Mouse (Mus musculus) myocyte (in vitro differentiated cells): ENCODE measurements around the gene Klhl6. TPM values are rescaled to one million over a fixed set of nuclear protein-coding genes. Genes with fewer than 3 reads are reported as not detected.
"Not testable (repeated sequence)": the region's sequence is repeated elsewhere in the genome, so short reads cannot be mapped to it uniquely, and the experiment has no call there.

Source experiments
- H3K27me3 ChIP-seq: one replicate; pipeline ENCODE4 v1.6.1; 2011; ENCODE audit not compliant: control insufficient read depth, insufficient read depth, insufficient read length
- H3K36me3 ChIP-seq: one replicate; pipeline ENCODE4 v1.6.1; 2011; ENCODE audit not compliant: control insufficient read depth, insufficient read depth
- H3K4me2 ChIP-seq: one replicate; pipeline ENCODE4 v1.6.1; 2011; ENCODE audit warnings: low read depth, control low read depth
- H3K4me3 ChIP-seq: one replicate; pipeline ENCODE4 v1.5.1; 2011; ENCODE audit warnings: mild to moderate bottlenecking, control low read depth, moderate library complexity
- H3K79me2 ChIP-seq: one replicate; pipeline ENCODE4 v1.6.1; 2011; ENCODE audit not compliant: control insufficient read depth, insufficient read depth
- H3ac ChIP-seq: one replicate; pipeline ENCODE4 v1.6.1; 2011; ENCODE audit not compliant: control insufficient read depth, insufficient read length
- CEBPB ChIP-seq: IDR thresholded peaks from 2 replicates; pipeline ENCODE4 v1.6.1; 2011; ENCODE audit warnings: mild to moderate bottlenecking, moderate library complexity; ENCODE audit not compliant: poor library complexity, insufficient read depth, severe bottlenecking
- E2F4 ChIP-seq: IDR thresholded peaks from one replicate; pipeline ENCODE4 v1.6.1; 2011; ENCODE audit warnings: mild to moderate bottlenecking, control low read depth, moderate library complexity; ENCODE audit not compliant: insufficient read depth
- MAX ChIP-seq: IDR thresholded peaks from one replicate; pipeline ENCODE4 v1.6.1; 2011; ENCODE audit warnings: low read depth, mild to moderate bottlenecking, control low read depth
- MYOD1 ChIP-seq, 3 experiments: IDR thresholded peaks; one replicate each; pipeline ENCODE4 v1.6.1; 2011; ENCODE audit warnings: control low read depth in 2 of 3, low read depth in 2 of 3, mild to moderate bottlenecking in 2 of 3, moderate library complexity in 1 of 3; ENCODE audit not compliant: insufficient read length in 2 of 3, control insufficient read depth in 1 of 3
- MYOG ChIP-seq, 3 experiments: IDR thresholded peaks; one replicate each; pipeline ENCODE4 v1.6.1; 2011; ENCODE audit warnings: control low read depth in 2 of 3, low read depth in 2 of 3, mild to moderate bottlenecking in 2 of 3; ENCODE audit not compliant: insufficient read length in 2 of 3, control insufficient read depth in 1 of 3, insufficient read depth in 1 of 3
- POLR2A ChIP-seq: IDR thresholded peaks from one replicate; pipeline ENCODE4 v1.6.1; 2011; ENCODE audit warnings: low read depth, mild to moderate bottlenecking, control low read depth, moderate library complexity; ENCODE audit not compliant: insufficient read length
- POLR2AphosphoS2 ChIP-seq: IDR thresholded peaks from one replicate; pipeline ENCODE4 v1.6.1; 2011; ENCODE audit warnings: low read depth, control low read depth; ENCODE audit not compliant: insufficient read length
- REST ChIP-seq: IDR thresholded peaks from one replicate; pipeline ENCODE4 v1.6.1; 2011; ENCODE audit warnings: mild to moderate bottlenecking, control low read depth, moderate library complexity; ENCODE audit not compliant: insufficient read depth, insufficient read length
- SRF ChIP-seq: IDR thresholded peaks from one replicate; pipeline ENCODE4 v1.6.1; 2011; ENCODE audit warnings: low read depth; ENCODE audit not compliant: control insufficient read depth, insufficient read length
- TCF12 ChIP-seq: IDR thresholded peaks from one replicate; pipeline ENCODE4 v1.6.1; 2011; ENCODE audit warnings: mild to moderate bottlenecking, control low read depth; ENCODE audit not compliant: poor library complexity, insufficient read depth, severe bottlenecking
- TCF3 ChIP-seq: IDR thresholded peaks from one replicate; pipeline ENCODE4 v1.6.1; 2011; ENCODE audit warnings: low read depth, control low read depth; ENCODE audit not compliant: insufficient read length
- USF1 ChIP-seq: IDR thresholded peaks from one replicate; pipeline ENCODE4 v1.6.1; 2011; ENCODE audit warnings: low read depth, mild to moderate bottlenecking, control low read depth, moderate library complexity
- polyA plus RNA-seq: library from polyadenylated mRNA; unstranded; fragments of >200 nt; fragmentation: generic; extraction: Trizol; gene quantifications from one replicate; pipeline ENCODE4 v1.2.1, GENCODE M21; 2012; ENCODE audit warnings: missing spikeins

Gene Klhl6
- polyA plus RNA-seq, 1 experiment: 0.04 TPM

DNA sequence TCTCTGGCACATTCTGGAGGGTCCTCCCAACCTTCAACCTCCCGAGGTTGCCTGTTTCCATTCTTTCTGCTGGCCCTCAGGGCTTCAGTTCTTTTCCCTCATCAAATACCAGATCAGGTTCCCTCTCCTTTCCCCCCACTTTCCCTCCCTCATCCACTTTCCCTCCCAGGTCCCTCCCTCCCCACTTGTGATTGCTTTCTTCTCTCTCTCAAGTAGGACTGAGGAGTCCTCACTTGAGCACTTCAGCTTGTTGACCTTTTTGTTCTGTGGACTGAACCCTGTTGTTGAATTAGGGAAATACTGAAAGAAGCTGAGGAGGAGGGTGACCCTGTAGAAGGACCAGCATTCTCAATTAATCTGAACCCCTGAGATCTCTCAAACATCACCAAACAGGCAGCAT, 23.2 kb upstream of the Klhl6 start:
- Histone ChIP-seq H3K36me3 (no peaks in the 10 kb centered on the region), H3K27me3 (no peaks in the 10 kb centered on the region), H3ac (no peak overlapping the region), H3K79me2 (no peaks in the 10 kb centered on the region), H3K4me3 (no peak overlapping the region), H3K4me2 (no peak overlapping the region)
- TF ChIP-seq MYOD1 (IDR thresholded peaks at IDR 0.05; ENCODE audit: control insufficient read depth in 1 of 3, insufficient read length in 2 of 3, low read depth in 2 of 3): no peak
- no peak for TF ChIP-seq TCF12
- TF ChIP-seq CEBPB: no peak
- no peak for TF ChIP-seq REST
- TF ChIP-seq MAX: no peak
- TF ChIP-seq TCF3: no peak
- TF ChIP-seq E2F4: no peak
- no peak for TF ChIP-seq POLR2A
- TF ChIP-seq MYOG (IDR thresholded peaks at IDR 0.05; ENCODE audit: control insufficient read depth in 1 of 3, insufficient read depth in 1 of 3, insufficient read length in 2 of 3, low read depth in 2 of 3): no peak
- TF ChIP-seq SRF: no peak
- TF ChIP-seq POLR2AphosphoS2: no peak
- no peak for TF ChIP-seq USF1

- not testable (repeated sequence) for H3K4me3 ChIP-seq, H3ac ChIP-seq, H3K27me3 ChIP-seq, H3K4me2 ChIP-seq, H3K79me2 ChIP-seq, H3K36me3 ChIP-seq
These were observed 17.4 kb upstream of the Klhl6 start for GRCm38 (mm10) chr16:20000286-20000685.

GRCm38 (mm10) chr16:19997616-19998015, 14.8 kb upstream of the Klhl6 start:
- no peaks in the 10 kb centered on the region for H3K36me3 ChIP-seq
- no peak overlapping the region for H3K4me2 ChIP-seq
- no peaks in the 10 kb centered on the region for H3K27me3 ChIP-seq
- no peaks in the 10 kb centered on the region for H3K79me2 ChIP-seq
- TF ChIP-seq CEBPB: no peak
- TF ChIP-seq SRF: no peak
- TF ChIP-seq USF1: no peak
- no peak for TF ChIP-seq MYOD1 (IDR thresholded peaks at IDR 0.05; ENCODE audit: control insufficient read depth in 1 of 3, insufficient read length in 2 of 3, low read depth in 2 of 3)
- no peak for TF ChIP-seq MYOG (IDR thresholded peaks at IDR 0.05; ENCODE audit: control insufficient read depth in 1 of 3, insufficient read depth in 1 of 3, insufficient read length in 2 of 3, low read depth in 2 of 3)
- TF ChIP-seq TCF12: no peak
- no peak for TF ChIP-seq E2F4
- no peak for TF ChIP-seq TCF3
- TF ChIP-seq POLR2A: no peak
- no peak for TF ChIP-seq POLR2AphosphoS2
- TF ChIP-seq MAX: no peak
- TF ChIP-seq REST: no peak
- no peak overlapping the region for H3ac ChIP-seq
- no peak overlapping the region for H3K4me3 ChIP-seq

DNA sequence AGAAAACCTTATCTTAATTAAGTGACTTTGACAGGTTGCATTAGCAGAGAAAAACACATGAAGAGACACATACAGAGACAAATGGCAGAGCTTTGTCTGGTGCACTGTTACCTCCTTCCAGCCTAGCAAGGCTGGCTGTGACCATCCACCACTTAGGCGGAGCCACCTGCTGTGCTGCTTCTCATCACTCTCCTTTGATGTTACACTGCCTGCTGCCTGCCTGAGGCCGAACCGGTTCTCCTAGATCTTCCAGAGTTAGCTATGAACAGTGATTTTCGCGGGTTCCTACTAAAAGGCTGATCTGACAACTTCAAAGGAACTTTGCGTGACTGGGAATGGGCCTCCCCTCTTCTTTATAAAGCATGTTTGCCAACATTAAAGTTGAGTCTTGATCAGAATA, 14.1 kb upstream of the Klhl6 start:
- H3K4me2 ChIP-seq, H3ac ChIP-seq, H3K36me3 ChIP-seq, H3K79me2 ChIP-seq, H3K27me3 ChIP-seq, H3K4me3 ChIP-seq: not testable (repeated sequence)

DNA sequence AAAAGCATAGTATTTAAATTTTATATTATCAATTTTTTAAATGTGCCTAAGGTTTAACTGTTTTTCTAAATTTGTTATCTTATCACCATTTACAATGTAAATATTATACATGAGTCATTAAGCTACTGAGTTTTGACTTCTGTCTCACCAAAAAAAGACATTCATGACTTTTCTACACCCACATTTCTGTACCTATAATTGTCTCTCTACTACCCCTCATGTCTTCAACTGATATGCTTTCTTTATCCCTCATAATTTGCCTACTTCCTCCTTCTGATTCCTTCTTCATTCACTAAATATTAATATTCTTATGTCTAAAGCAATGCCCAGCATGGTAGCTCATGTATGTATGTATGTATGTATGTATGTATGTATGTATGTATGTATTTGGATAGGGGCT, 13.0 kb upstream of the Klhl6 start:
- TF ChIP-seq MAX: no peak
- H3K4me3 ChIP-seq: no peak overlapping the region
- no peaks in the 10 kb centered on the region for H3K27me3 ChIP-seq
- H3ac ChIP-seq: no peak overlapping the region
- H3K4me2 ChIP-seq: no peak overlapping the region
- H3K36me3 ChIP-seq: no peaks in the 10 kb centered on the region
- H3K79me2 ChIP-seq: no peaks in the 10 kb centered on the region

DNA sequence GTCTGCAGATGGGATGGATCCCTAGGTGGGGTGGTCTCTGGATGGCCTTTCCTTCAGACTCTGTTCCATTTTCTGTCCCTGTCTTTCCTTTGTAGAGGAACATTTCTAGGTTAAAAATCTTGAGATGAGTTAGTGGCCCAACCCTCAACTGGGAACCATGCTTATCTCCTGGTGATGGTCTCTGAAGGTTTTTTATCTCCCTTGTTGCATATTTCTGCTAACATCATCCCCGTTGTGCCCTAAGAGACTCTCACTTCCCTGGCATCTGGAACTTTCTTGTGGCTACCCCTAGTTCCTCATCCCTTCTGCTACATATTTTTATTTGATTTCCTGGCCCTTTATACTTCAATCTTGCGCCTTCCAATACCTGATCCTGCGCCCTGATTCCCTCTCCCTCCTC, 10.4 kb upstream of the Klhl6 start:
- H3ac ChIP-seq: no peak overlapping the region
- H3K4me2 ChIP-seq: no peak overlapping the region
- H3K27me3 ChIP-seq: no peaks in the 10 kb centered on the region
- H3K36me3 ChIP-seq: no peaks in the 10 kb centered on the region
- TF ChIP-seq REST: no peak
- no peak for TF ChIP-seq E2F4
- TF ChIP-seq POLR2AphosphoS2: no peak
- no peak overlapping the region for H3K4me3 ChIP-seq
- no peaks in the 10 kb centered on the region for H3K79me2 ChIP-seq
